Mouse (Mus musculus): Measurements from ENCODE around the gene Cldn2. TPM values are rescaled to one million over a fixed set of nuclear protein-coding genes. Genes with fewer than 3 reads are reported as not detected.

Gene Cldn2
- total RNA-seq, 2 experiments from 2014 or later, result not detected

DNA sequence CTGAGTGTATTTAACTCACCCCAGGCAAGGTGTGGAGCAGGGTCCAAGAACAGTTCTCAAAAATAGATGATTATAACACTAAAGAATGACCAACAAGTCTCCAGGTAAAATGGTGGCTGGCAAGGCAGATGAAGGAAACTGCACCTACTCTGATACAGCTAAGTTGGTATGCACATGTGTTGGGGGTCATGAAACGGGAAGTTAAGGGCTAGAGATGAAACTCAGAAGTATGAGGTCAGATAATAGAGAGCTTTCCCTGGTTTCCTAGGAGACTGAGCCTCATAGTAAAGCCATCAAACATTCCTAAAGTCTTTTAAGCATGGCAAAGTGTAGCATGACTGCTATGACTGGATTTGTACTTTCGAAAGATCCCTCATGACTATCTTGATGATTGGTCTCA is 2.4 kb downstream of the Cldn2 start:
- ATAC-seq (replicated peaks; ENCODE audit: low FRiP score, poor library complexity, severe bottlenecking), result no peak

DNA sequence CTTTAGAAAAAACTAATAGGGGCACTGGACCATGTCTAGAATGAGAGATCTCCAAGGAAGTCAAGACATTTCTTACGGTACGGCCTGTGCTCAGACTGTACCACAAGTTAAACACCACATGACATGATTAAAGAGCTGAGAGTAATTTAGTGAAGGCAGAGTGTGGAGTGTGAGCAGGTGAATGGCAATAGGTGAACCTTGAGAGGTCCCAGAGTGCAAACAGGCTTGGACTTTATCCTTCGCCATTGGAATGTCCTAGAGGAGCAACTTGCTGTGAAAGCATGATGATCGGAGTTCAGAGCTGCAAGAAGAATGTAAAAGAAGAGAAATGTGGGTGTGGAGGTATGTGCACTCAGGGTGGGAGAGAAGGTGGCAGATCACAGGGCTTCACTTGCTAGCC is 5.3 kb downstream of the Cldn2 start:
- no peak for ATAC-seq (replicated peaks; ENCODE audit: low FRiP score, poor library complexity, severe bottlenecking)

DNA sequence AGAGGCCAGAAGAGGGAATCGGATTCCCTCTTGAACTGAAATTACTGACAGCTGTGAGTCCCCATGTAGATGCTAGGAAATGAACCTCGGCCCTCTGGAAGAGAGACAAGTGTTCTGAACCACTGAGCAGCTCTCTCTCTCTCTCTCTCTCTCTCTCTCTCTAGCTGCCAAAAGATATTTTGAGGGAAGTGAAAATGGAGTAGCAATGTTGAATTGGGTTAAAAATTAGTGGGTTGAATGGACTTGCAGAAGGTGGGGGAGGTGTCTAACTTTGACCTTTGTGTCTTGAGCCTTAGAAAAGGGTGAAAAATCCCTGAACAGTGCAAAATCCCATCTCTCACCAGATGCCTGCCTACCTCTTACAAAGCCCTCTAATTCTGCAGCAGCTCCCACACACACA is 6.8 kb downstream of the Cldn2 start:
- ATAC-seq (replicated peaks; ENCODE audit: low FRiP score, poor library complexity, severe bottlenecking), result no peak

- no peak for ATAC-seq (replicated peaks; ENCODE audit: low FRiP score, poor library complexity, severe bottlenecking)
Measured at GRCm38 (mm10) chrX:139808085-139808484, 7.5 kb downstream of the Cldn2 start.

- no peak for ATAC-seq (replicated peaks; ENCODE audit: low FRiP score, poor library complexity, severe bottlenecking)
Measured at GRCm38 (mm10) chrX:139808501-139808900, 7.9 kb downstream of the Cldn2 start.

DNA sequence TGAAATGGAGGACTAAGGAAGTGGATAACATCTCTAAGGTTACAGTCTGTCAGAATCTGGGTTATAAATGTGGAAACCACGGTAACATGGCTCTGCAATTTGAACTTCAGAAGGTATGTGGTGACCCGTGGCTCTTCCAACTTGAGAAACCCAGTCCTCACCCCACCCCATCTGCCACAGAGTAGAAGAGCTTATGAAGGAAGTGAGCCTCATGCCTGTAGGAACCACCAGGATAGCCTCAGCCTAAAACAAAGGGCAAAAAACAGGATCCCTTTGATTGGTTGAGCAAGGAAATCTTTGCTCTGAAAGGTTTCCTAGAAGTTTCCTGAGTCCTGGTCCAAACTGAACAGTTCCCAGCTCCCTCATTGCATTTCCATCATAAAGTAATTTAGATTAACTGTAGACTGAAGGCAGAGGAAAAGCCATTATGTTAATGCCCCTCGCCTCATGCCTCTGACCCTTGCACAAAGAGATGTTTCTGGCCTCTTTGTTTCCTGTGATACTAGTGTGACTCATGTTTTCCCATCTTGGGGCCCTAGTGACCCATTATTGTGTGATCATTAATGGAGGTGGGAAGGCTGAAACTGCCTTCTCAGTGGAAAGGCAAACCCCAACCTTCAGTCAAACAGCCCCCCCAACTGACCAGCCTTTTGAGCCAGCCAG is 12.1 kb downstream of the Cldn2 start:
- ATAC-seq (replicated peaks; ENCODE audit: low FRiP score, poor library complexity, severe bottlenecking), result no peak

GRCm38 (mm10) chrX:139813299-139814002 is 12.8 kb downstream of the Cldn2 start:
- ATAC-seq (replicated peaks; ENCODE audit: low FRiP score, poor library complexity, severe bottlenecking), result peak; percentile 19; the same call in 1 of the 2 replicates

GRCm38 (mm10) chrX:139814018-139814635 is 13.5 kb downstream of the Cldn2 start:
- ATAC-seq (replicated peaks; ENCODE audit: low FRiP score, poor library complexity, severe bottlenecking), result 0 out of 2 replicates have a peak, but pooled peaks have one; percentile 30

- ATAC-seq (replicated peaks; ENCODE audit: low FRiP score, poor library complexity, severe bottlenecking), result no peak
Measured at GRCm38 (mm10) chrX:139815201-139815600, 14.6 kb downstream of the Cldn2 start.

- ATAC-seq (replicated peaks; ENCODE audit: low FRiP score, poor library complexity, severe bottlenecking), result no peak
Measured at GRCm38 (mm10) chrX:139825402-139825801, 24.8 kb downstream of the Cldn2 start.

DNA sequence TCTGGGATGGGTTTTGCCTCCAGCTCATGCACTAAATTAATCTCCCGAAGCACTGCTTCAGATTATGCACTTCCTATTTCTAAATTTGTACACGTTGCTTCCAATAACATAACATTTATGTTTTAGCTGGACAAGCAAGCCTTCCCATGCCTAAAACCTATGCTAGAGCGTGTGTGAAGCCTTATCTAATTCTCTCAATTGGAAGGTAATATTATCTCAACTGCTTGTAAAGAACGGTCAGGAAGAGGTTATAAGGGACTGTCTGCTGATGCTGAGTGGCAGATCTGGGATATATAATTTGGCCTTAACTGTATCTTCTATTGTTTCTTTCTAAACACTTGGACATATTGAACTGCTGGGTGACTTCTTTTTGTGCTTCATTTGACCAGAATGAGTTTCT is 26.3 kb downstream of the Cldn2 start:
- ATAC-seq (replicated peaks; ENCODE audit: low FRiP score, poor library complexity, severe bottlenecking), result no peak

GRCm38 (mm10) chrX:139828363-139829092 is 27.9 kb downstream of the Cldn2 start:
- no peak for ATAC-seq (replicated peaks; ENCODE audit: low FRiP score, poor library complexity, severe bottlenecking)

DNA sequence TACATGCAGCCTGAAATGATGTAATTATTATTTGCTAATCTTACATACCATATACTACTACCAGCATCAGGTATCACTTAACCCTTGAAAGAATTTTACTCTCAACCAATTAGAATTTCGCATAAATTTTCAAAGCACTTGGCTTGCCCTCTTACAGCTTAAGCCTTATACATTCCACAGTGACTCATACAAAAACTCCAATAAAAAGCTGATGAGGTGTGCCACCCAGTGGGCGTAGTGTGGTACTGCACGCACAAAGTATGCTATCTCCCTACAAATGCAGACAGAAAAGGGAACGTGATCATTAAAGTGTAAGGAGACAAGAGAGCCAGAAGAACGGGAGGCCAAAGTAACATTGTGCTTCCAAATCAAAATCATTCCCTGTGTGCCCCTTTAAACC is 31.8 kb downstream of the Cldn2 start:
- 0 out of 2 replicates have a peak, but pooled peaks have one; percentile 42 for ATAC-seq (replicated peaks; ENCODE audit: low FRiP score, poor library complexity, severe bottlenecking)

GRCm38 (mm10) chrX:139839057-139839456 is 38.4 kb downstream of the Cldn2 start:
- ATAC-seq (replicated peaks; ENCODE audit: low FRiP score, poor library complexity, severe bottlenecking), result no peak

DNA sequence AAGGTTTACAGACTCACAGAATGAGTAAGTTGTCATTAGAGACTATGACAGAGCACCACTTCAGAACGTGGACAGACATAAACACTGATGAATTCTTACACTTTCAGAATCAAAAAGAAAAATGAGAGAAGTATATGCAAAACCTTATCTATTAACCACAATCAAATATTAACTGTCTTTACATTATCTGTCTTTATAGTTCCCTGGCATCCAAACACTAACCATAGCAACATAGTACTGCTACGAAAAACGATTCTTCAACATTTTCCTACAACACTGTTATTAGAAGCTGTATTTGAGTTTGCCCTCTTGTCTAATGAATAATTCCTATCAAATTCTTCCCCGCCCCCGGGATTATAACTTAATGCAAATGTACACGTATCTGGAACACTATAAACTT is 40.5 kb downstream of the Cldn2 start:
- no peak for ATAC-seq (replicated peaks; ENCODE audit: low FRiP score, poor library complexity, severe bottlenecking)

DNA sequence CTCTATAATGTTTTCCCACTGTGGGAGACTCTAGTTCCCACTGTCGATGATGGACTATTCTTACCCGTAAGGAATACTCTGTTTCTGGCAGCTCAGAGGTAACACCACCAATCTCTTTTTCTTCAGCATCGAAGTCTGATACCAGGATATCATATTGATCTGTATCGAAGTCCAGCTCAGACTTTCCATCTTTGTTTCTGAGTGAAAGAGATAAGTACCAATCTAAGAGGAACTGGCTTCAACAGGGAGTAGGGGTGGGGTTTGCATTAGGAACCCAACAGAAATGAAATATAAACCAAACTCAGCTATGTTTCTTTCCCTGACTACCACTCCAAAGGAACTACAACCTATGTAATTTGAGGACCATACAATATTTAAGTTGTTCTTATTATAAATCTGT is 54.2 kb downstream of the Cldn2 start:
- no peak for ATAC-seq (replicated peaks; ENCODE audit: low FRiP score, poor library complexity, severe bottlenecking)

DNA sequence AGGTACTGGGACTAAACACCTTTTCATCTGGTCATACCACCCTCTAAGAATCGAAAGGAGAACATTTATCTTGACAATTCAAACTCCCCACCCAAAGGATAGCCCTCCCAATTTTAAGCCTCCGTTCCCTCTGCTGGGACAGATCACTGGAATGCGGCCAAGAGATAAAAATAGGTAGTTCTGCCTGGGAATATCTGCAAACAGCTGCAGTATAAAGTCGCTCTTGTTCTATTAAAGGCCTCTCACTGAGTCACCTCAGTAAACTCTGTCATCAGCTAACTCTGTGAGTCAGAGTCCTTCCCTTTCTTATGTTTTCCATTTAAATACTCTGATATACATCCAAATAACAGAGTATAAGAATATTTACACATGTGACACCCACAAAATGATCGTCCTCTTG is 58.8 kb downstream of the Cldn2 start:
- no peak for ATAC-seq (replicated peaks; ENCODE audit: low FRiP score, poor library complexity, severe bottlenecking)

Data from erythroid progenitor cell, adult 5-6 weeks (primary cell).